Mouse (Mus musculus): Measurements from ENCODE around the gene Ptma.
"Not testable (repeated sequence)": the region's sequence is repeated elsewhere in the genome, so short reads cannot be mapped to it uniquely, and the experiment has no call there.

Gene Ptma

DNA sequence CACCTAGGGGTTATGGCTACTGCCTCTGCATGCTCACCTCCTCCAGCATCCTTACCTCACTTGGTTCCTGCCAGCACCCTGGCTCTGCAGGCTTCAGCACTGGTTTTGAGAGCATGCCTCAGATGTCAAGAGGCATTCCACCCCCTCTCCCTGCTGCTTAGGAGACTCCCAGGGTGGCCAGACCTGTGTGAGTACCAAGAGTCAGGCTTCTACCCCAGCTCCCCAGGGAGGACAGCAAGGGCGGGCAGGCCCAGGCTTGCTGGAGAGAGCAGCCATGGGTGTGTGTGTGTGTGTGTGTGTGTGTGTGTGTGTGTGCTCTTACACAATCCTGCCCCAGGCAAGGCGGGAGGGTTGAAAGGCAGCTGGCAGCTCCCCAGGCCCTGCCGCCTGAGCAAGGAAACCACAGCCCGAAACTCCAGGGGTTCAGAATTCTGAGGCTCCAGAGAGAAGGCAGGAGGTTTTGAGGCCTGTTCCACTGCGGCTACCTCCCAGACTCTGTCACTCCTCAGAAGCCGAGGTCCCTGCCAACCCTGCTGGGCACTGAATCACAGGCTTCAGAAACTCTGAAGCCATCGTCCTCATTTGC lies 4.1 kb upstream of the Ptma start:
- DNase-seq = peak; percentile 66 to 85

DNA sequence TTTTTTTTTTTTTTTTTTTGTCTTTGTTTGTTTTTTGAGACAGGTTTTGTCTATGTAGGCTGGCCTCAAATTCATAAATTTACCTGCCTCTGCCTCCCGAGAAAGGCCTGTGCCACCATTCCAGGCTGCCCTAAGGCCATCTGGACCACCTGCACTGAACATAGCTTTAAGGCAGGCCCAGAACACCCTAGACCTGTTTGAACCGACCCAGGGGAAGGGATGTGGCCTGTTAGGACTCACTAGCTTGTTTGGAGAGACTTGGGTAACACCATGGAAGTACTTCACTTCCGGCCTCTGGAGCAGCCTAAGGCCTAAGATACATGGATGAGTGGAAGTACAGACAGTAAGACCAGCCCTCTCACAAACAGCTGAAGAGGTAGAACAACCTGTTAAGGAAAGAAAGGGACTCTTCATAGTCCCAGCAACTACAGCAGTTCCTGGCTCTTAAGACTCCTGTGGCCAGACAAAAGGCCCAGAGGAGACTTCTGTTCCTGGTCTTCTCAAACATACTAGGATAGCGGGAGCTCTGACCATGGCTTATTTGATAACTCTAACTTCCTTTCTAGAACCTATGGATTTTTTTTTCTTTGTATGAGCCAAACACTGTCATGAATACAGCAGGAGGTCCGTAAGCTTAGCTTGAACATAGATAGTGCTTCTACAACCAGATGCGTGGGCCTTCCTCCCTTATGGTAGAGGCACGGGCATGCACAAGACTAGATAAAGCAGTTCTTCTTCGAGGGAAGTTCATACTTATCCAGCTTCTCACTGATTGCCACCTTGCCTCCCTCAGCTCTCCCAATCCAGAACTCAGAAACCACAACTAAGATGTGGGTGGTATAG lies 2.5 kb upstream of the Ptma start:
- DNase-seq = no peak

DNA sequence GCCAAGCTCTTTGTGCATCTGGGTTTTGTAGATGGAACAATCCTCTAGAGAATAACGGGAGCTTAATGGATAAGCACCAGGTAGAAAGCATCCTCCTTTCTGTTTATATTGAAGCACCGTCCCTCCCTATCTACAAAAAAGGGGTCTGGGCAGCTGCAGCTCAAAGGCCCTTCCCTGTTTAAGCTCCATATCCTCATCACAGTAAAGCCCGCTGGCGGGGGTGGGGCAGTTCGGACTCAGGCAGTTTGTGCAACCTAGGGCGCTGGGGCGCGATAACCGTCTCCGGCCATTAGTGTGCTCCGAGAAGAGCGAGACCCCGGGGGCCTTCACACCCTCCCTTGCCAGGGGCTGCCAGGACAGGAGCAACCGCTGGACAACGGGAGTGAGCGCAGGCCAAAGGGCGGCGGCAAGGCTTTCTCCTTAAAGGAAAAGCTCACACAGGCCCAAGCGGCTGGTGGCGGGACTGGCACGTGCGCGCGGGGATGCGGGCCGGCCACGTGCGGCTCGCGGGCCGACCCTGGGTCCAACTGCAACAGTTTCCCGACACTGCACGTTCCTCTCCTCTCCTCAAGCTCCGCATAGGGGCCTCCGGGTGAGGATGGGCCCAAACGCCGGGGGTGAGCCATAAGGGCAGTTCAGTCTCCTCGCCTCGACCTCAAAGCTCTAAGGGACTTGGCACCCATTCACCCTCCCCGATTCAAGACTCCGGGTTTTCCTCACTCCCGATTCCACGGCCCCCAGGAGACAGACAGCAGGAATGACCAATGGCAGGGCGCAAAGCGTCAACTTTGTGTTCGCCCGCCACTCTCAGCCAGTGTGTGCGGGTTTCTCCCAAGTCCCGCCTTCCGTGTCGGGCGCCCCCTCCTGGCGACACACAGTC lies 1.7 kb upstream of the Ptma start:
- peak; percentile 100 for DNase-seq

DNA sequence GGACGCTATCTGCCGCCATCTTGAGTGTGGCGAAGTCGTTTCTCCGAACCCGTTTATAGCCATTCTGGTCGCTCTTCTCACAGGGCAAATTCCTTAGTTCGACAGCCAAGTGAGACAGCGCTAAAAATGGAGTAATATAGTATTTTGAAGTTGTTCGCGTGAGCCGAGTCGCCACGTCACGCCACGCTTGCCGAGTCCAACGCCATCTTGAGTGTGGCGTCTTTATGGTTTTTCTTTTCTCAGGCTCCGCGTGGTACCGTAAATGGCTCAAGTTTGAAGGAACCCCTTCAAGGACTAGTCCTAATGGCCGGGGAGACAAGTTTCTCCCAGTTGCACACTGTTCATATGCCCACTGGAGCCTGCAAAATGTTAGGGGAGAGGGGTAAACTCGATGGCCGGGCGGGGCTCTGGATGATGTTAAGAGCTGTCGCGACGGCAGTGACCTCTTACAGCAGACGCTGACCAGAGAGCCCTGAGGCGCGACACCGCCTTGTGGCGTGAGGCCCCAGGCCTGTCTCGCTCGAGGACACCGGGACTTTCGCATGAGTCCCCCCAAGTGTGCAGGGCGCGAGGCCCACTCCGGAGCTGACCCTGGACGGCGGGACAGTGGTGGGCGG lies 919 bp upstream of the Ptma start:
- DNase-seq = peak; percentile 84 to 87

DNA sequence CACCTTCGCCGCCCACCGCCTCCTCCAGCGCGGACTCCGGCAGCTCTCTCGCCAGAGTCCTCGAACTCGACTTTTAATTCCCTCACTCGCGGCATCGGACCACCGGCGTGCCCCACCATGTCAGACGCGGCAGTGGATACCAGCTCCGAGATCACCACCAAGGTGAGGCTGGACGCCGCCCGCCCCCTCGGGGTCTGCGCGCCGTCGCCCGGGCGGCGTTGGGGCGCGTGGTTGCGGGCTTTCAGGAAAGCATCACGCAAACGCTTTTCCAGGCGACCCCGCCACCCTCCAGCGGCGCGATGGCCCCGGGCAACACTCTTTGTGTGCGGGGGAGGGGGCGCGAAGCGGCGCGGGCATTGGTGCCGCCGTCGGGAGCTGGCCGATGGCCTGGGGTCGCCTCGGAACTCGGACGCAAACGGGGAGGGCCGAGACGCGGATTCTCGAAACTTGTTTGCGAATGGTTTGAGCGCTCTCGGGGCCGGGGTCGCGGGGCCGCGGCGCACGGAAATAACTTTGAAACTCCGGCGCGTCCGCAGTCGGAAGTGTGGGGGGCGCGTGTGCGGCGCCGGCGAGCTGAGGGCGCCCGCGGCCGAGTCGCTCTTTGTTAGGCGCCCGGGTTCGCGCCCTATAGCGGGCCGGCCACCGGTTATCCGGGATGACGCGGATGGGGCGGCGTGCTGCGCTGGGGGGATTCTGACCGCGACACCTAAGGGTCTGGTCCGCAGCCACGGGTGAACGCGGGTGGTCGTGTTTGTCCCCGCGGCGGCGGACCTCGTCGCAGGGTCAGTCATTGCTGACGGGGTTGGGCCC lies 468 bp downstream of the Ptma start:
- DNase-seq = peak; percentile 56 to 57

DNA sequence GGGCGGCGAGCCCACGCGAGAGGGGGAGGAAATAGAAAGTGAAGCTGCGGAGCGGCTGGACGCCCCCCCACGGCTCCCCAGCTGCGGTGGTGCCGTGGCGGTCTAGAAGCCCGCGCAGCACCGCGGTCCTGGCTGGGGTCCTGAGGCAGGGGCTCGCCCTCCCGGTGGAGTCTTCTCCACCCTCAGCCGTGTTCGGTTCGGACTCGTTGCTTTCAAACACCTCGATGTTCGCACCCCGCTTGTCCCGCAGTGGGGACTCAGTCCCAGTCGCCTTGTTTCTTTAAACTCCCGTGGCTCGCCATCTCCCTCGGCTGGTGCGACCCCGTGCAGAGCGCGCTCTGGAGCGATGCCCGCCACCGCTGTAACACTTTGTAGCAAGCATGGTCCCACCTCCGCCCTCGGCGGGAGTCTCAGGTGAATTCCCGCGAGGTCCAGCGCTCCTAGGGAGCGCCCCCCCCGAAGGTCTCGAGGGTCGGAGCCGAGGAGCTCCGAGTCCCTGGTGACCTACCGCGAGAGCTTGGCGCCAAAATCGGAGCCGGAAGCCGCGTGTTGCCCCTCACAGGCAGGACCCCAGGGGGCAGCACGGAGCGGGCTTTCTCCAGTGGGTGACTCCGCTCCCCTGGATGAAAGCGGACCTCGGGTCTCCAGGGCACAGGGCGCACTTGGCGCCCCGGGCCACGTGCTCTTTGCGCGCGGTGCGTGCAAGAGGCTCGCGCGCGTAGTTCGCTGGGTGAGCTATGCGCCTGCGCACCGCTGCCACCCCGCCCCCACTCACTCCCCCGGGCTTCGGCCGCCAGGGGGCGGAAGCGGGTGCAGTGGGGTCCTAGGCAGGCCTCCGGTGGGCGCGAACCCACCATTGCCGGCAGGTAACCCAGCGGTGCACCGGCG lies 1.3 kb downstream of the Ptma start:
- peak; percentile 94 to 96 for DNase-seq

DNA sequence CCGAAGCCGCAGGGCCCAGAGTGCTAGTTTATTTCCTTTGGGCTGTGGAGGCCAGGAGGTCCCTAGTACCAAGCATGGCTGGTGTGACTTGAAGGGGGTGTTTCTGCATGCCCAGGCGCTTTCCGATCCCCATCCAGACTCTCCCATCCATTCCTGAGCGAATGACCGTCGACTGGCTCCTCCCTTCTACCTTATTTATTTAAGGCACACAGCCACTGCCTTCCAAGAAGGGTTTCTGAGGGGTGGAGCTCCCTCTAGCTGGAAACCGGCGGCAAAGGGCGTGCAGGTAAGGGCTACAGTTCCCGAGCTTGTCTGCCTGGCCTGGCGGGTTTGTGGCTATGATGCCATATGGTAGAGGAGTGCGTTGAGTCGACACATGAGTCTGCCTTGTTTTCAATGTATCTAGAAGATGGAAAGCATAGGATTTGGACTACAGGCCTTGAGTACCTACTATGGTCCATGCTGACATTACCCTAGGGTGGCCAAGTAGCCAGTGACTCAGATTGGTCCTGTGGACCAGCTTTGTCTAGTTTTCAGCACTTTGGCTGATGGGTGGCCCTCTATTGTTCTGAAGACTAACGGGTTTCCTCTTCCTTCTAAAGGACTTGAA lies 2.1 kb downstream of the Ptma start:
- DNase-seq = peak; percentile 71 to 72

DNA sequence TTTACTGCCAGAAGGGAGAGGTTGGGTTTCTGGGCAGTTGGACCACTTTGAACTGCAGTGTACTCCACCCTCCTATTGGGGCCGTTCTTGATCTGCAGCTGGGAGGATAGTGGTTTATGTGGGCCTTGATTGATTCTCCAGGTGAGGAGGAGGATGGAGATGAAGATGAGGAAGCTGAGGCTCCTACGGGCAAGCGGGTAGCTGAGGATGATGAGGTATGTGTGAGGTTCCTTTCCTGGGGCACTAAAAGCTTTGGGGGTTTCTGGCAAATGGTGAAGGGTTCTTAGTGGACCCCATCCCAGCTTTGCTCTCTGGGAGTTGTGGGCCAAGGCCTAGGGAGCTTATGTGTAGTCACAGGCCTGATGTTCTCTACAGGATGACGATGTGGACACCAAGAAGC lies 3.1 kb downstream of the Ptma start:
- no peak for DNase-seq

DNA sequence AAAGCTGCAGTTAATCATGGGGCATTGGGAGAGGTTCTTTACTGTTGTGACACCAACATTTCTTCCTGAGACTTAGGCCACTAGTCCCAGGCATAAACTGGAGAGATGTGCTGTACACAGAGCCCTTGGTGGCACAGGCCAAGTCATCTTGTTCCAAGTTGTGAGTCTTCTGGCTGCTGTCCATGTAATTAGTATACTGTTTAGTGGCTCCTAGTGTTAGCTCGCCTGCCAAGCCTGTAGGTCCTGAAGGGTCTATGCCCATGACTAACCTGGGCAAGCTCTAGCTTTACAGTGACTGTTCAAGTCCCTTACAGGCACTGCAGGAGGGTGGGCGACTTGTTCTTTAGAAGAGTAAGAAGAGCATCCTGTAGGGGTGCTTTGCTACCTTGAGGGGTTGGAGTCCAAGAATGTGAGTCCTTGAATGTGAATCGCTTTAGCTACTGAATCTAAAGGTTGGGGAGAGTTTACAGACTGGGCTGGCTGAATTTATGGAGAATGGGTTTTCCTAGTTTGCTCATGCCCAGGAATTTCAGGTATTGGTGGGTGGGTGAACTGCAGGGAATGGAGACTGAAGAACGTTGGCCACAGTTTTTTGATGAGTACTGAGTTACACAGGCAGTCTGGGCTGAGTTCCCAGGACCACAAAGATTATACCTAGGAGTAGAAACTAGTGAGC lies 4.5 kb downstream of the Ptma start:
- no peak for DNase-seq

DNA sequence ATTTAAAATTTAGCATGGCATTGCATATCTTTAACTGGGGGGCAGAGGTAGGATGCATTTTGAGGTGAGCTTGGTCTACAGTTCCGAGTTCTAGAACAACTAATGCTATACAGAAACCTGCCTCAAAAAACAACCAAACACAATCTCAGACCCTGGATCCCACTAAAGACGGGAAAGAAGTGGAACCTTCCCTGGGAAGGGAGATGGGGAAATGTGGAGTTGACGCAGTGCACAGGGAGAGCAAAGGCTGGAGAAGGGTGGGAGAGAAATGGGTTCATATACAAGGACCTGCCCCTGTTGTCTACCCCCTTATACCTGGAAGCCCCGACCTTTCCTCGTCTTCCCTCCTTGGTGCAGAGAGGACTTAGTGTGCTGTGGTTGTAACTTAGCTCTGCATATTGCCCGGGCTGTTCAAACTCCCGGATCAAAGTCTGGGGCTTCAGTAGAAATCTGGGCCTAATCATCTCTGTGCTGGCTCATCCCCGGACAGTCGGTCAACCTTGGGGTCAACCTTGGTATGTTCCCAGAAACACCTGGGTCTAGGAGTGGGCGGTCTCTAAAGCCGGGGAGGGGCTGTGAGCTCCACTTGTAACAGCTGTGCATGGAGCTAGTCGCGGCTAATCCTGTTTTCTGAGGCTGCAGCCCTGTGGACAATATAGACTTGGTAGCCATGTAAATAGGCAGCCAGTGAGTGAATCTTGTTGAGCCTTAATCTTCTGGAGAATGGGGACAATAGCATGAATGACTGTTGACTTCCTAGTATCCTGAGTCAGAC lies 5.2 kb downstream of the Ptma start:
- DNase-seq = no peak

DNA sequence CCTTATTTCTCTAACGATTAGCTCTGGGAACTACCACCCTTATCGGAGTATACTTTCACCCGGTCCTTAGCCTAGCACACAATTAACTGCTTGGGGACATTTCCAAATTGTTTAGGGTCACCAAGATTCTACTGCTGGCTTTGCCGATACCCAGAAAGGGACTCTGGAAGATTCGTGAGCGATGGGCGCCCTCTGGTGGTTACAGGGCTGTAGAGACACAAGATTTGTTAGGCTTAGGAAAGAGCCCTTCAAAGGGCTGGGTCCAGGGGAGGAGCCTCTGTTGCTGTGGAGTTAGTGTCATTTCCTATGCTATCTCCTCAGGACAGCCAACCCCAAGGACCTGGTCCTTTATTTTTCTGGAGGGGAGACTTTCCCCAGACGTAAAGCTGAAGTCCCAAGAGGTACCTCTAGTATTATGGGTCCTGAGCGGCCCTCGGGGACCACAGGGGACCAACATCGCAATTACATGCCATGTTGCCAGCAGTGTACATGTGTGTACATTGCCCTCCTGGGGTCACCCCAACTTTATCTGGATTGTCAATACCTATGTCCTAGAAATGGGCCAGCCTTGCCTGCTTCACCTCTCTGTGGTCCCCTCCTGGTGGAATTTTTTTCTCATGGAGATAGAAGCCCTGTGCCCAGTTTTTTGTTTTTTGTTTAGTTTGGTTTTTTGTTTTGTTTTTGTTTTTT lies 6.0 kb downstream of the Ptma start:
- DNase-seq = peak; percentile 89 to 95

DNA sequence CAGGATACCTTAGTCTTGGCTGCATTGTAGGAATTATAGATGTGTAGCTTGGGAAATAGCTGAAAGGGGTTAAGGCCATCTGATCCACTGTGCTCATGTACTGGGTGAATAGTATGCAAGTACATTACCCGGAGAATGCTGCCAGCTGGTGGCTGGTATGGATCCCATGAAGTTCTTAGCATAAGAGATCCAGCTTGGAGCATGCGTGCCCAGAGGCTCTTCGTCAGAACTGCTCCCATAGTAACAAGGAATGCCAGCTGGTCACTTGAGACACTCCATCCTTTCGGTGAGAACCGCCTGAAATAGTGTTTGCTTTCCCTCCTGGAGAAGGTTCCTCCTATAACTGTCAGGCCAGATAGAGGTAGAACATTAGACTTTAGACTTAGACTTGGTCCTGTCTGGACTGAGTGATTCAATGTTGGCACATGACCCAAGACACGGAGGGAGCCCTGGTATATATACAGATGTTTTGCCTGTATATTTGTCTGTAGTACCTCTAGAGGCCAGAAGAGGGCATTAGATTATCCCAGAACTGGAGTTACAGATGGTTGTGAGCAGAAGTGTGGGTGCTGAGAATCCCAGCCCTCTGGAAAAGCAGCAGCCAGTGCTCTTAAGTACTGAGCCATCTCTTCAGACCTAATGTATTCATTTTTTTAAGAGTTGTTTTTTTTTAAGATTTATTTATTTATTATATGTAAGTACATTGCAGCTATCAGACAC lies 7.0 kb downstream of the Ptma start:
- peak; percentile 40 to 64 for DNase-seq

DNA sequence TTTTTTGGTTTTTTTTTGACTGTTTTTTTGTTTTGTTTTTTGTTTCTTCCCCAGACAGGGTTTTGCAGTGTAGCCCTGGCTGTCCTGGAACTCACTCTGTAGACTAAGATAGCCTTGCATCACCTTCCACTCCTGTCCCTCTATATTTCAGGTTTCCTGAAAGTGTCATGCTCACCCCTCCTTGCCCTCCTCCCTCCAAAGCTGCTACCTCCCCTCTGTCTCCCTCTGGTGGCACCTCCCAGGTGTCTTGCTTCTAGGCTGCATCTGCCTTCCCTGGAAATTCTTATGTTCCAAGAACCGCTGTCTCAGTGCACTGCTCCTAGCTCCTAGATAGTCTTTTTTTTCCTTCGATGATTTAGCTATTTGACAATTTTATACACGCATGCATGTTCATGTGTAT lies 11.9 kb downstream of the Ptma start:
- peak in 1 of 2 experiments; percentile 19 for DNase-seq

DNA sequence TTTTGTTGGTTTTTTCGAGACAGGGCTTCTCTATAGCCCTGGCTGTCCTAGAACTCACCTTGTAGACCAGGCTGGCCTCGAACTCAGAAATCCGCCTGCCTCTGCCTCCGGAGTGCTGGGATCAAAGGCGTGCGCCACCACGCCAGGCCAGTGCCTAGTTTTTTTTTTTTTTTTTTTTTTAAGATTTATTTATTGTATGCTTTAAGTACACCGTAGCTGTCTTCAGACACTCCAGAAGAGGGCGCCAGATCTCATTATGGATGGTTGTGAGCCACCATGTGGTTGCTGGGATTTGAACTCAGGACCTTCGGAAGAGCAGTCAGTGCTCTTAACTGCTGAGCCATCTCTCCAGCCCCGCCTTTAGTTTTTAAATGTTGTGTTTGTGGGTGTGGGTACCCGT lies 13.1 kb downstream of the Ptma start:
- not testable (repeated sequence) for DNase-seq

DNA sequence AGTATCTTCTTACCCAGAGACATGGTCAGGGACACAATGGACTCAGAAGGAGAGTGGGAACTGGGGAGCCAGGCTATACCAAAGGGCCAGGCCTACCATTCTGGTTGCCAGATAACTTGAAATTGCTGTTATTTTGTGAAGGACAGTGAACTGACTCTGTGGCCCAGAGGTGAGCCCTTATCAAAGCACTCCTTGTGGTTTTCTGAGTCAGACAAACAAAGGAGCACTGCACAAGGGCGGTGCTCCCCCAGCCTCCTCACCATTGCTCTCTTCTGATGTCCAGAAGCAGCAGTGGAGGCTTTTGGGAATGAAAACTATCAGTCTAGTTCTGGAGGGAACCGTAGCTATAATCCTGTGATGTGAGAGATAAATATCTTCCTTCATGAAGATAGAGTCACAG lies 16.1 kb downstream of the Ptma start:
- no peak for DNase-seq

DNA sequence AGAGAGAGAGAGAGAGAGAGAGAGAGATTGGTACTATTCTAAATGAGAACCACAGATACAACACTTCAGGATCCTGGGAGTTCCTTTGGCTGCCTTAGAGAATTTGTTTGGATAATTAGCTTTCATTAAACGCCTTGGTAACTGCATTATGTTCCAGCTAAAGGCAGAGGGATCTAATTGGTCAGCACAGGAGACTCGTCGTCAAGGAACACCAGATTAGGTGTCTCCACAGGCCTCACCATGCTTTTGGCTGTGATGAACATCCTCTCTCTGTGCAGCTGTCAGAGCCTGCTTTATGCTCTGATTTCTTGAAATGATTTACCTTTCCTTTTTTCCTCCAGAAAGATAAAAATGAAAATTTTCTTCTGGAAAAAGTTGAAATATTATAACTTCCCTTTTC lies 20.3 kb downstream of the Ptma start:
- no peak for DNase-seq

DNA sequence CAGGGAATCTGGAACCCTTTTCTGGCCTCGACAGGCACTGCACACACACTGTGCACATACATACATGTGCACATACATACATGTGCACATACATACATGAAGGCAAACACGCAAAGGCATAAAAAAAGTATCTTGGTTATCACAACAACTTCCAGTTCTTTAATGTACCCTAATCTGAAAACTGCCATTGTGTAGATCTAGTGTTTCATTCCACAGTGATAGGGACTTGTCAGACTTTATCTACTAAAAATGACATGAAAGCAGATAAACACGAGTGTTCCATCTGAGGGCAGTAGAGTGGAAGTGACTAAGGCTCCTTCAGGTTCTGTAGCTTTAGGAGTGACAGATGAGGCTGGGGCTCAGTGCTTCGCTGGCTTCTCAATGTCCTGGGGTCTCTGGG lies 24.8 kb downstream of the Ptma start:
- DNase-seq = no peak

DNA sequence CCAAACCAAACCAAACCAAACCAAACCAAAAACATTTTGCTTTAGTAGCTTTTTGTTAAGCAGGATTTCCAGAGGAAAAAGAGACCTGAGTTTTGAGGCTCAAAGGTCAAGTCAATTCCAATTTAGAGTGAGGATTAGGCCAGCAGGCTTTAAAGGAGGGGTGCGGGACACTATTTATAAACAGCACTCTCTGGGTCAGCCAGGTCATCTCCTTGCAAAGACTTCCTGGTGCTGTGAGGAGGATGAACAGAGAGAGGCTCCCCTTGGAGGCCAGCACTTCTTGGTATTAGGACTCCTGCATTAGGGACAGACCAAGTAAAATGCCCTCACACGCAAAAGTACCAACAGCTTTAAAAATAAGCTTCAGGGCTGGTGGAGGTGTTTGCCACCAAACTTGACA lies 25.4 kb downstream of the Ptma start:
- DNase-seq = no peak

Data from lung, postnatal 4 days (tissue).